Mouse (Mus musculus) frontal cortex, postnatal 36 days (tissue): ENCODE measurements at regions not wholly inside any gene's neighbourhood (a gene's known extent, or its start where the extent isn't known, plus 50 kb on each side); places are given as distances from the start of the nearest gene placed in this dataset.
"Not testable (repeated sequence)": the region's sequence is repeated elsewhere in the genome, so short reads cannot be mapped to it uniquely, and the experiment has no call there.

Experiments
- DNase-seq, 2 experiments: peaks; one replicate each; pipeline ENCODE4 v3.0.0; 2022; ENCODE audit warnings: low spot score in 2 of 2

- DNase-seq: no peak
Measured at GRCm38 (mm10) chr10:117567379-117568137, 61.7 kb upstream of the Cpm start.

DNA sequence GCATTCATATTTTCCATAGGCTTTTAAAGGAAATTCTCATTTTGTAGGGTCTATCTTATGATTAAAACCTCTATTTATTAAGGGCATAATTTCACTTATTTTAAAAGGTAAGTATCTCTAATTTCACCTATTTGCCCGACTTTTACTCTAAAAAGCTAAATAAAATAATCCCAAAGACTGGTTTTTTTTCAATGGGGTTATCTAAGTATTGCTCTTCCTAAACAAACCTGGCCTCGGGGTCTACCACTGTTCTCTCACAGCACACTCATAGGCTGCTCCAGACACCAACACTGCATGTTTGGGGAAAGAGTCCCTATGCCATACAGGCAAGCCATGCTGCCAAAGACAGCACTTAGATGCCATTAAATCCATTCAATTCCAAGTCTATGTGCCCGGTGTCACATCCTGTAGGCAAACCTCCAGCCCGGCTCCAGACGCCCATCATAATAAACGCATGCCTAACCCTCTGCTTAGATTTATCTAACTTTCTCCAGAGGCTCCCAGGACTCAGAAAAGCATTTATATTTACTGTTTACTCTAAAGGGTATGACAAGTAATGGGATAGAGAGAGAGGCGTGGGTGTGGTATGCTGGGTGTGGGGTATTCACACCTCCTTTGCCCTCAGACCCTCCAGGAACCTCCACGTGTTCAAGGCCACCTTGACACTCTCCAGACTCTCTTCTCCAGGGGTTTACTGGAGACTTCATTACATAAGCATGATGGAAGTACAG is 62.5 kb upstream of the Cpm start:
- no peak for DNase-seq

GRCm38 (mm10) chr10:117566204-117566603 is 63.1 kb upstream of the Cpm start:
- DNase-seq: no peak

DNA sequence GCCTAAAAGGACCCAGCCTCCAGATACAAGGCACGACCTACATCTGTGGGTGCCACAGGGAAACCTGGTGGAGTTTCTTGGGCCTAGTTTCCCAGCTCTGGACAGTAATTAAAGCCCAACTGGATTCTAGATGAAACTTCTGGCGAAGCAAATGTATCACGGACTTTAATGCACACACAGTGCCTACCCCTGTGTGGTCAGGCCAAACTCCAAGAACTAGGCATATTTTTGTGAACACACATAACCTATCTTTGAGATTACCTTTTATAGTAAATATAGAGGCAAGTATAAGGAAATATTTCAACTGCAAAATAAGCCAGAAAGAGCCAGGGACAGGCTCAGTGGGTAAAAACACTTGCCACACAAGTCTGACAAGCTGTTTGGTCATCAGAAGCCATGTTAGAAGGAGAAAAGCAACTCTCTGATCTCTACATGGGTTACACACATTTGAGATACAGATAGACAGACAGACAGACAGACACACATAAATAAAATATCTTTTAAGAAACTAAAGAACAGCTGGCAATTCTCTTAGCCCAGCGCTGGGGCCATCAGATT is 63.7 kb upstream of the Cpm start:
- DNase-seq: no peak

- DNase-seq: no peak
Measured at GRCm38 (mm10) chr10:117565110-117565509, 64.2 kb upstream of the Cpm start.

- DNase-seq: no peak
Measured at GRCm38 (mm10) chr10:117564118-117565040, 64.9 kb upstream of the Cpm start.

DNA sequence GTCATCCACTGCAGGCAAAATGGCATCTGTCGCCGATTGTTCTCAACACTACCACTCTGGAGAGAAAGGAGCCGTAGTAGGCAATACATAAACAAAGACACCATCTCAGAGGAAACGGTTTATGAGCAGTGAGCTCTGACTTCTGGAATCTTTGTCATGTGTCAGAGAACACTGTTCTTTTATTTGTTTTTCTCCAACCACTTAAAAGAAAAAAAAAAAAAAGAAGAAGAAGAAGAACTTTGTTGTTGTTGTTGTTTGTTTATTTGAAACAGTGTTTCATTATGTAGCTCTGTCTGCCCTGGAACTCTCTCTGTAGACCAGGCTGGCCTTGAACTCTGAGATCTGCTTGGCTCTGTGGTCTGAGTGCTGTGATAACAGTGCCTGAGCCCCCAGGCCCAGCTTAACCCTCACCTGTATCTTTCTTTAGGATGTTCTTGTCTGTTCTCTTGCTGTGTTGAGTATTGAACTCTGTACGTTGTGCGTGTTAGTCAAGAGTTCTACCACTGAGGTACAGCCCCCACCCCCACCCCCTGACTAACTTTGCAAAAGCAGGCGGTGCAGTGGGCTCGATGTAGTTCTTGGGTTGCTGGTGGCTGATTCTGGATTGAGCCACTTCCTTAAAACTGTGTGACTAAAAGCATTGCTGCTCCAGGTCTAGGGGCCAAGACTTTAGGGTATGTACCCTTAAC is 65.7 kb upstream of the Cpm start:
- DNase-seq: no peak

DNA sequence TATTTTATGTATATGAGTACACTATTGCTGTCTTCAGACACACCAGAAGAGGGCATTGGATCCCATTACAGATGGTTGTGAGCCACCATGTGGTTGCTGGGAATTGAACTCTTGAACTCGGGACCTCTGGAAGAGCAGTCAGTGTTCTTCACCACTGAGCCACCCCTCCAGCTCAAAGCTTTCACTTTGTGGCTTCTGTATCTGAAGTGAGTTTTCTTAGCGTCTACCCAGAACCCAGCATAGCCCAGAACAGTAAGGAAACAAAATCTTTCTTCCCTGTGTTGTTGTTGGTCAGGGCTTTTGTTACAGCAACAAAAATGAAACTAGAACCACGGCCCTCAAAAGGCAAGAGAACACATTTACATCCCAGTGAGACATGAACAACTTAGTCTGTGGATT is 66.5 kb upstream of the Cpm start:
- not testable (repeated sequence) for DNase-seq

GRCm38 (mm10) chr10:117561909-117562849 is 67.1 kb upstream of the Cpm start:
- DNase-seq: no peak

GRCm38 (mm10) chr10:117561279-117561820 is 68.0 kb upstream of the Cpm start:
- no peak for DNase-seq

GRCm38 (mm10) chr10:117560396-117561278 is 68.7 kb upstream of the Cpm start:
- DNase-seq: no peak

- DNase-seq: no peak
Measured at GRCm38 (mm10) chr10:117559615-117560395, 69.5 kb upstream of the Cpm start.

- DNase-seq: no peak
Measured at GRCm38 (mm10) chr10:117558891-117559614, 70.2 kb upstream of the Cpm start.

- DNase-seq: no peak
Measured at GRCm38 (mm10) chr10:117558292-117558800, 71.0 kb upstream of the Cpm start.

DNA sequence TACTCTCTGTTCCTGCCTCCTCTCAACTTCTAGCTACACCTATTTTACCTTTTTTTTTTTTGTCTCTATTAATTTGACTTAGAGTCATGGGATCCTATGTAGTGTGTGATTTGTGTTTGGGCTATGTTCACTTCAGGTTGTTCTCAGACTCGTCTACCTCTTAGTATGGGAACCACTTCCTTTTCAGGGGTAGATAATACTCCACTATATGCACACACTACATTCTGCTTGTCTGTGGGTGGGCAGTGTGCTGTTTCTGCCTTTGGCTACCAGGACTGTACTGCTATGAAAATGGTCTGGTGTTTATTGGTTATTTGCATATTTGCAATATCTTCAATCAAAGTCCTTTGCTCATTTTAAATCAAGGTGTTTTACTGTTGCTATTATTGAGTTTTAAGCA is 71.6 kb upstream of the Cpm start:
- no peak for DNase-seq

GRCm38 (mm10) chr10:117556851-117557542 is 72.3 kb upstream of the Cpm start:
- DNase-seq: no peak
